Mouse (Mus musculus): ENCODE measurements around the gene Gm3893.
"Not testable (repeated sequence)": the region's sequence is repeated elsewhere in the genome, so short reads cannot be mapped to it uniquely, and the experiment has no call there.

Gm3893 gene

GRCm38 (mm10) chr4:42090907-42091306, at the start of gene Gm3893:
Gm3893 (plus strand) TSS chr4:42091207.
- not testable (repeated sequence) for DNase-seq (ENCODE audit: low spot score)

- DNase-seq (ENCODE audit: low spot score): not testable (repeated sequence)
Measured at GRCm38 (mm10) chr4:42114517-42114916, 23.5 kb downstream of the Gm3893 start, which contains the start of gene Gm13304. Gm13304 (plus strand) TSS chr4:42114817.

Data from ovary, postnatal 10 days (tissue).